Mouse (Mus musculus): Measurements from ENCODE around the gene Zfp524. TPM values are rescaled to one million over a fixed set of nuclear protein-coding genes. Genes with fewer than 3 reads are reported as not detected.

Zfp524 gene
- polyA plus RNA-seq (2014; fragmentation: Nextera tagmentation; extraction: Ambion mirVana): 15.7 and 16.0 TPM in 2 replicates

- under 1% methylated on average over 42 of the region's 42 CpGs for WGBS
- ATAC-seq (replicated peaks; ENCODE audit: low FRiP score, low TSS enrichment, low read depth): peak; percentile 85
Observed at GRCm38 (mm10) chr7:5014251-5015117, at the start of gene Zfp524, which contains the start of gene Fiz1. Zfp524 (plus strand) TSS chr7:5014415. Fiz1 (minus strand) TSS chr7:5014697.

DNA sequence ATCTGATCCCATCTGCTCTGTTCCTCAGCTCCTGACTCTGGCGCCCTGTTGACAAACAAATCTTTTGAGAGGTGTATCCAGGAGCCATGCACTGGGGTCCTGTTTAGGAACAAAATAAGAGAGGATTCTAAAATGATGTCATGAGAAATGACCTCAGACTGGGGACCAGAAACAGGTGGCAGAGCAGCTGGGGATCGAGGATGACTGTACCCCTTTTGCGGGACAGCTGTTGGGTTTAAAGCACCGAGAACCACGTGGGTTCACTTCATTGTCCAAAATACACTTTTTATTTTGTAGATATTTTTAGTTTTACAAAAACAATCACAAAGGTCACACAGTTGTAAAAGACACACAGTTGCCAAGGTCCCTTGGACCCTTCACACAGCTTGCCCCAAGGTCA lies 49.2 kb upstream of the Zfp524 start:
- H3K4me2 ChIP-seq (ENCODE audit: low read length): no peak overlapping the region
- DNase-seq (ENCODE audit: low spot score): no peak
- no peak for ATAC-seq (replicated peaks; ENCODE audit: low FRiP score, low TSS enrichment, low read depth)
- H3K9ac ChIP-seq (ENCODE audit: low read length): no peak overlapping the region
- no peaks in the 10 kb centered on the region for H3K4me1 ChIP-seq (replicated peaks; ENCODE audit: control insufficient read depth, insufficient read depth, low read length)
- no peak overlapping the region for H3K4me3 ChIP-seq (ENCODE audit: low read depth, low read length)
- no peaks in the 10 kb centered on the region for H3K36me3 ChIP-seq (ENCODE audit: control insufficient read depth, insufficient read depth, low read length)
- H3K27ac ChIP-seq (ENCODE audit: low read depth): no peak overlapping the region
- 84% methylated on average over 5 of the region's 5 CpGs for WGBS
- H3K9me3 ChIP-seq (ENCODE audit: control insufficient read depth, low read length): no peaks in the 10 kb centered on the region
- H3K27me3 ChIP-seq (replicated peaks; ENCODE audit: control insufficient read depth, insufficient read depth, low read length): 0 out of 2 replicates have a peak, but pooled peaks cover 4% of the 10 kb centered on the region

More at GRCm38 (mm10) chr7:5014251-5015117, at the start of gene Zfp524, which contains the start of gene Fiz1:
- Histone ChIP-seq H3K4me1 (replicated peaks; ENCODE audit: control insufficient read depth, insufficient read depth, low read length) (peaks cover 10% of the 10 kb centered on the region; the same call in 1 of the 2 replicates), H3K27ac (ENCODE audit: low read depth) (peak within 1 kb of the TSS; percentile 98), H3K4me3 (ENCODE audit: low read depth, low read length) (peak within 1 kb of the TSS; percentile 64), H3K4me2 (ENCODE audit: low read length) (peak within 1 kb of the TSS; percentile 63), H3K9ac (ENCODE audit: low read length) (peak within 1 kb of the TSS; percentile 80), H3K36me3 (ENCODE audit: control insufficient read depth, insufficient read depth, low read length) (peaks cover 38% of the 10 kb centered on the region), H3K9me3 (ENCODE audit: control insufficient read depth, low read length) (peaks cover 2% of the 10 kb centered on the region; the same call in 1 of the 2 replicates), H3K27me3 (replicated peaks; ENCODE audit: control insufficient read depth, insufficient read depth, low read length) (no peaks in the 10 kb centered on the region)
- peak; percentile 98 for DNase-seq (ENCODE audit: low spot score)

- Histone ChIP-seq H3K27me3 (replicated peaks; ENCODE audit: control insufficient read depth, insufficient read depth, low read length) (0 out of 2 replicates have a peak, but pooled peaks cover 4% of the 10 kb centered on the region), H3K27ac (ENCODE audit: low read depth) (no peak within 1 kb of the TSS), H3K4me1 (replicated peaks; ENCODE audit: control insufficient read depth, insufficient read depth, low read length) (no peaks in the 10 kb centered on the region), H3K9ac (ENCODE audit: low read length) (no peak within 1 kb of the TSS), H3K4me2 (ENCODE audit: low read length) (no peak within 1 kb of the TSS), H3K36me3 (ENCODE audit: control insufficient read depth, insufficient read depth, low read length) (no peaks in the 10 kb centered on the region), H3K9me3 (ENCODE audit: control insufficient read depth, low read length) (no peaks in the 10 kb centered on the region), H3K4me3 (ENCODE audit: low read depth, low read length) (no peak within 1 kb of the TSS)
- DNase-seq (ENCODE audit: low spot score): no peak
- WGBS: 42% methylated on average over 6 of the region's 6 CpGs
- ATAC-seq (replicated peaks; ENCODE audit: low FRiP score, low TSS enrichment, low read depth): no peak
Observed at GRCm38 (mm10) chr7:4971068-4971467, 43.1 kb upstream of the Zfp524 start, which contains the start of gene Sbk3. Sbk3 (minus strand) TSS chr7:4971168.

DNA sequence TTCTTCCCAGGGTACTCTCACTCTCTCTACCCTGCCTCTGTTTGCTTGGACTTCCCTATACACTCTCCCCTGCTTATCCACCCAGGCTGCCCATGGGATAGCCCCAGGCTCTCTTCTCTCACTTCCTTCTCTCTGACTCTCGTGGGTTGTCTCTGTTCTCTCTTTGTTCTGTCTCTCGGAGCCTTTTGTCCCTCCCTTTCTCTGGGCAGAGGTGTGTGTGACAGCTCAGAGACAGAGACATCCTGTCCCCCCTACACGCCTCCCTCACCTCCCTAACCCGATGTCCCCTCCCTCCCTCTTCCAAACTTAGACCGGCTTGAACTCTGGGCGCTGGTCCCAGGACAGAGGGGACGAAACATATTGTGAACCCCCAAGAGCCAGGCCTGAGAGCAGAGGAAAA lies 42.5 kb upstream of the Zfp524 start:
- 20% methylated on average over 7 of the region's 7 CpGs for WGBS

GRCm38 (mm10) chr7:4972321-4973047 lies 41.7 kb upstream of the Zfp524 start:
- ATAC-seq (replicated peaks; ENCODE audit: low FRiP score, low TSS enrichment, low read depth) (no peak), DNase-seq (ENCODE audit: low spot score) (no peak)
- Histone ChIP-seq H3K27me3 (replicated peaks; ENCODE audit: control insufficient read depth, insufficient read depth, low read length) (0 out of 2 replicates have a peak, but pooled peaks cover 4% of the 10 kb centered on the region), H3K36me3 (ENCODE audit: control insufficient read depth, insufficient read depth, low read length) (no peaks in the 10 kb centered on the region), H3K9ac (ENCODE audit: low read length) (no peak overlapping the region), H3K27ac (ENCODE audit: low read depth) (no peak overlapping the region), H3K4me1 (replicated peaks; ENCODE audit: control insufficient read depth, insufficient read depth, low read length) (no peaks in the 10 kb centered on the region), H3K9me3 (ENCODE audit: control insufficient read depth, low read length) (0 out of 2 replicates have a peak, but pooled peaks cover 3% of the 10 kb centered on the region), H3K4me3 (ENCODE audit: low read depth, low read length) (no peak overlapping the region), H3K4me2 (ENCODE audit: low read length) (no peak overlapping the region)
- 64% methylated on average over 18 of the region's 18 CpGs for WGBS

More for the DNA sequence above, 42.5 kb upstream of the Zfp524 start:
- 0 out of 2 replicates have a peak, but pooled peaks cover 3% of the 10 kb centered on the region for H3K9me3 ChIP-seq (ENCODE audit: control insufficient read depth, low read length)
- H3K9ac ChIP-seq (ENCODE audit: low read length): no peak overlapping the region
- H3K36me3 ChIP-seq (ENCODE audit: control insufficient read depth, insufficient read depth, low read length): no peaks in the 10 kb centered on the region
- no peak for DNase-seq (ENCODE audit: low spot score)
- no peak overlapping the region for H3K4me3 ChIP-seq (ENCODE audit: low read depth, low read length)
- H3K27me3 ChIP-seq (replicated peaks; ENCODE audit: control insufficient read depth, insufficient read depth, low read length): 0 out of 2 replicates have a peak, but pooled peaks cover 4% of the 10 kb centered on the region
- no peaks in the 10 kb centered on the region for H3K4me1 ChIP-seq (replicated peaks; ENCODE audit: control insufficient read depth, insufficient read depth, low read length)
- no peak overlapping the region for H3K27ac ChIP-seq (ENCODE audit: low read depth)
- no peak for ATAC-seq (replicated peaks; ENCODE audit: low FRiP score, low TSS enrichment, low read depth)
- H3K4me2 ChIP-seq (ENCODE audit: low read length): no peak overlapping the region

GRCm38 (mm10) chr7:4975455-4975854 lies 38.8 kb upstream of the Zfp524 start:
- no peak for ATAC-seq (replicated peaks; ENCODE audit: low FRiP score, low TSS enrichment, low read depth)
- Histone ChIP-seq H3K9me3 (ENCODE audit: control insufficient read depth, low read length) (0 out of 2 replicates have a peak, but pooled peaks cover 3% of the 10 kb centered on the region), H3K27me3 (replicated peaks; ENCODE audit: control insufficient read depth, insufficient read depth, low read length) (no peaks in the 10 kb centered on the region), H3K4me1 (replicated peaks; ENCODE audit: control insufficient read depth, insufficient read depth, low read length) (no peaks in the 10 kb centered on the region), H3K4me3 (ENCODE audit: low read depth, low read length) (no peak overlapping the region), H3K9ac (ENCODE audit: low read length) (no peak overlapping the region), H3K36me3 (ENCODE audit: control insufficient read depth, insufficient read depth, low read length) (no peaks in the 10 kb centered on the region), H3K27ac (ENCODE audit: low read depth) (no peak overlapping the region), H3K4me2 (ENCODE audit: low read length) (no peak overlapping the region)
- WGBS: 46% methylated on average over 4 of the region's 4 CpGs
- DNase-seq (ENCODE audit: low spot score): no peak

DNA sequence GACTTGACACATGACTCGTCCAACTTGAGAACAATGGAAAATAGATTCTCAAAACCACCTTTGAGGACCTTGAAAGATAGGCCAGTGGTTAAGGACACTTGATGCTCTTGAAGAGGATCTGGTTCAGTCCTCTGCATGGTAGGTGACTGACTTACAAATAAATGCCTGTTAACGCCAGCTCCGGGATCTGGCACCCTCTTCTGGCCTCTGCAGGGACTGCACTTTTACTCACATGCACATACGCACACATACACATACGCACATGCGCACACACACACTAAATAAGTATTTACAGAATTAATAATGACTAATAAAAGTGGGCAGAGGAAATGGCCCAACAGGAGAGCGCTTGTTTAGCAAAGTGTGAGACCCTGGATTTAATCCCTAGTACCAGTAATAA lies 37.4 kb upstream of the Zfp524 start:
- no peak overlapping the region for H3K4me3 ChIP-seq (ENCODE audit: low read depth, low read length)
- no peak overlapping the region for H3K27ac ChIP-seq (ENCODE audit: low read depth)
- H3K9ac ChIP-seq (ENCODE audit: low read length): no peak overlapping the region
- WGBS: 88% methylated on average over 7 of the region's 7 CpGs
- H3K4me2 ChIP-seq (ENCODE audit: low read length): no peak overlapping the region
- ATAC-seq (replicated peaks; ENCODE audit: low FRiP score, low TSS enrichment, low read depth) (no peak), DNase-seq (ENCODE audit: low spot score) (no peak)
- no peaks in the 10 kb centered on the region for H3K36me3 ChIP-seq (ENCODE audit: control insufficient read depth, insufficient read depth, low read length)
- H3K27me3 ChIP-seq (replicated peaks; ENCODE audit: control insufficient read depth, insufficient read depth, low read length): no peaks in the 10 kb centered on the region
- H3K4me1 ChIP-seq (replicated peaks; ENCODE audit: control insufficient read depth, insufficient read depth, low read length): no peaks in the 10 kb centered on the region
- 0 out of 2 replicates have a peak, but pooled peaks cover 3% of the 10 kb centered on the region for H3K9me3 ChIP-seq (ENCODE audit: control insufficient read depth, low read length)

DNA sequence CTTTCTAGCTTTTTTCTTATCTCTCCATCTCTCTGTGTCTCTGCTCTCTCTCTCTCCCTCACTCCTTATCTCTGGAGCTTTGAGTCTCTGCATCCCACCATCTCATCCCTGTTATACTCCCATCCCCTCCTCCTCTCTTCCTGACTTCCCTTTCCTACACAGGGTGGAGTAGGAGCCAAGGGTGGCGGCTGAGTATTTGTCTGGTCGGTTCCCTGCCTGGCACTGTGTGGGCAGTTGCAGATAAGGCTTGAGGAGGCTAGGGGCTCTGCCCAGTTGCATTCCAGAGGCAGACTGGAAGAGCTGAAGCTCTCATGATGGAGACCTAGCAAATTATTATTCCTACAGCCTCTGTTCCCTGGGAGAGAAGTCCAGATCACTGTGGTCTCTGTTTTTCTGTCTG lies 26.0 kb upstream of the Zfp524 start:
- Histone ChIP-seq H3K4me1 (replicated peaks; ENCODE audit: control insufficient read depth, insufficient read depth, low read length) (no peaks in the 10 kb centered on the region), H3K27me3 (replicated peaks; ENCODE audit: control insufficient read depth, insufficient read depth, low read length) (no peaks in the 10 kb centered on the region), H3K36me3 (ENCODE audit: control insufficient read depth, insufficient read depth, low read length) (peaks cover 11% of the 10 kb centered on the region), H3K4me3 (ENCODE audit: low read depth, low read length) (no peak overlapping the region), H3K27ac (ENCODE audit: low read depth) (no peak overlapping the region), H3K9ac (ENCODE audit: low read length) (no peak overlapping the region), H3K9me3 (ENCODE audit: control insufficient read depth, low read length) (no peaks in the 10 kb centered on the region), H3K4me2 (ENCODE audit: low read length) (no peak overlapping the region)
- ATAC-seq (replicated peaks; ENCODE audit: low FRiP score, low TSS enrichment, low read depth): no peak
- 47% methylated on average over 2 of the region's 2 CpGs for WGBS
- no peak for DNase-seq (ENCODE audit: low spot score)
